Mouse (Mus musculus): ENCODE data around the gene Hecw1. TPM values are rescaled to one million over a fixed set of nuclear protein-coding genes. Genes with fewer than 3 reads are reported as not detected.
"Not testable (repeated sequence)": the region's sequence is repeated elsewhere in the genome, so short reads cannot be mapped to it uniquely, and the experiment has no call there.

The Hecw1 gene
- total RNA-seq, 1 experiment from 2014 or later = not detected

DNA sequence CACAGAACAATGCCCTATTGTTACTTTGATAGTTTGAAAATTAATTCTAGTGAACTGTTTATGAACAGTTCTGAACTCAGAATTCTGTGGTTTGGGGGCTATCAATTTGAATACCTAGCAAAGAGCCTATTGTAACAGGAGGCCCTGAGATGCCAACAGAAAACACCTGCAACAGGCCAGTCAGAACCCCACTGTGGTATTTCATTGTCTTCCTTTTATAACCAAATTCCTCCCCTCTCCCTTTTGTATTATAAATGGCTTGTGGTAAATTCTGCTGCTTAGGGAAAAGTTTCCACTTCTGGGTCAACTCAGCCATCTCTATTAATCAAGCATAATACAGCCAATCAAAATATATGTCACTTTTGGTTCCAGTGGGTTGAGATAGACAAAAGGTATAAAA lies 83.5 kb downstream of the Hecw1 start:
- no peak for ATAC-seq (replicated peaks in 1 of 2; ENCODE audit: insufficient read depth in 1 of 2, low FRiP score in 2 of 2, low TSS enrichment in 1 of 2, low read depth in 1 of 2, poor library complexity in 2 of 2, severe bottlenecking in 2 of 2)

DNA sequence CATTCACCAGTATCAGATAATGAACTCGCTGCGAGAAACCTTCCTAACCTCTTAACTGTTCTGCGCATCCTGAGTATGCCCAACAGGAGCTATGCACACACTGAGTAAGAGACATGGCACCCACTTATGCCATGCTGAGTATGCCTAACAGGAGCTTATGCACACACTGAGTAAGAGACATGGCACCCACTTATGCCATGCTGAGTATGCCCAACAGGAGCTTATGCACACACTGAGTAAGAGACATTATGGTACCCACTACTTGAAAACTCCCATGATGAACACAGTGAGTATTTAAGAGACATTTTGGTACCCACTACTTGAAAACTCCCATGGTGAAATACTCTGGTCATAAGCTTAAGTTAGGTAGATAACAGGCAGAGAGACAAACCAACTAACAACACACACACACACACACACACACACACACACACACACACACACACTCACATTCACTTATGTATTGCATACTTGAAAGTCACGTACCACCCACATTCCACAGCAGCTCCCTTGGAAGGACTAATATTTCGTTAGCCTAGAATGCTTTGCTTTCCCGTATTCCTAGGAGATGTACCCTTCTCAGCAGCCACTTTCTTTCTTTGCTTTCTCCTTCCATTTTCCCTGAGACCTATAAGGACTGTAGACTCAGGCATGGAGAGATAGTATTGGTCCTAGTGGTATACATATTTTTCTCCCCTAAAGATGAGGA lies 94.0 kb downstream of the Hecw1 start:
- no peak for ATAC-seq (replicated peaks in 1 of 2; ENCODE audit: insufficient read depth in 1 of 2, low FRiP score in 2 of 2, low TSS enrichment in 1 of 2, low read depth in 1 of 2, poor library complexity in 2 of 2, severe bottlenecking in 2 of 2)

DNA sequence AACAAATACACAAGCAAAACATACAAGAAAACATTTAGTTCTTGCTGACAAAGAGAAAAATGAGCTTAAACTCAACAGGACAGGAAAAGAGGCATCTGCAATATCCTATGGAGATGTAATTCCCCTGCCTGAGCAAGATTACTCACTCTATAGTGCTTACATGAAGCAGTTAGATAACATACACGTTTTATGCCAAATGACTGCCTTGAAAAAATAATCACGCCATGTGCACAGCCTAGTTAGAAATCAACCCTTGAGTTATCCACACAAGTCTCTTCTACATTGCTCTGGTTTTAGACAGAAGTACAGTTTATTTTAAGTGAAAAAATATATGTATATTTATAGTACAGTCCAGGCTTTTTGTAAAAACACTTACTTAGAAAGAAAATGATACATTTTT lies 98.2 kb downstream of the Hecw1 start:
- no peak for ATAC-seq (replicated peaks in 1 of 2; ENCODE audit: insufficient read depth in 1 of 2, low FRiP score in 2 of 2, low TSS enrichment in 1 of 2, low read depth in 1 of 2, poor library complexity in 2 of 2, severe bottlenecking in 2 of 2)

DNA sequence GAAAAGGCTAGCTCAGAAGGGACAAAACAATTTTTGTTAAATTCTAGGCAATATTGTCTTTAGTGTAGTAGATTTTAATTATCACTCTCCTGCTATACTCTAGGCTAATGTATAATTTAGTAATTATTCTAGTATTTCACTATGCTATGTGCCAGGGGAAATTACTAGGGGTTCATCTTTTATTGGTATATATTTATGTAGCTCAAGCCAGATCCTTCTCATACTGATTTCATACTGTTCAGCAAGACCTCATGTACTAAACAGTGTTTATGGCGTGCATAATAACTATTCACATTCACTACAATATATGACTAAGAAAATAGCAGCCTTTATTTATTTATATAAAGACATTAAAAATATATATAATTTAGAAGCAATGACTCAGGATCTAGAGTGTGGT lies 109.6 kb downstream of the Hecw1 start:
- ATAC-seq (replicated peaks in 1 of 2; ENCODE audit: insufficient read depth in 1 of 2, low FRiP score in 2 of 2, low TSS enrichment in 1 of 2, low read depth in 1 of 2, poor library complexity in 2 of 2, severe bottlenecking in 2 of 2) = no peak

- no peak for ATAC-seq (replicated peaks in 1 of 2; ENCODE audit: insufficient read depth in 1 of 2, low FRiP score in 2 of 2, low TSS enrichment in 1 of 2, low read depth in 1 of 2, poor library complexity in 2 of 2, severe bottlenecking in 2 of 2)
These were observed 148.6 kb downstream of the Hecw1 start for GRCm38 (mm10) chr13:14374470-14374869.

GRCm38 (mm10) chr13:14365546-14365945 lies 157.5 kb downstream of the Hecw1 start:
- ATAC-seq (replicated peaks in 1 of 2; ENCODE audit: insufficient read depth in 1 of 2, low FRiP score in 2 of 2, low TSS enrichment in 1 of 2, low read depth in 1 of 2, poor library complexity in 2 of 2, severe bottlenecking in 2 of 2) = no peak

DNA sequence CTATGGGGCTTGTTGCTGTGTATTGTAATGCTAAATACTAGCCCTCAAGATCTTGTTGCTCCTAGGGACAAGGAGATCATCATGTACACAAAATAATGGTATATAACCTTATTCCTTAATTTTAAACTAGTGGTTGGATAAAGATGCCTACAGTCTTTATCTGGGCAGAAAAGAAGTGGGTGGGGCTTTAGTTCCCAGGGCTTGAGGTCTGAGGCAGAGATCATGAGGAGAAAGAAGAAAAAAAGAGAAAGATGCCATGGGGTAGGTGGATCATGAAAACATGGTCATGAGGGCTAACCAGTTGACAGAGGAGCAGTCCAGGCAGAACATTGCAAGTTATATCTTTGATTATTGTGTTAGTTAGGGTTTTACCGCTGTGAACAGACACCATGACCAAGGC lies 195.8 kb downstream of the Hecw1 start:
- no peak for ATAC-seq (replicated peaks in 1 of 2; ENCODE audit: insufficient read depth in 1 of 2, low FRiP score in 2 of 2, low TSS enrichment in 1 of 2, low read depth in 1 of 2, poor library complexity in 2 of 2, severe bottlenecking in 2 of 2)

- ATAC-seq (replicated peaks in 1 of 2; ENCODE audit: insufficient read depth in 1 of 2, low FRiP score in 2 of 2, low TSS enrichment in 1 of 2, low read depth in 1 of 2, poor library complexity in 2 of 2, severe bottlenecking in 2 of 2) = no peak
These were observed 216.4 kb downstream of the Hecw1 start for GRCm38 (mm10) chr13:14306617-14307016.

DNA sequence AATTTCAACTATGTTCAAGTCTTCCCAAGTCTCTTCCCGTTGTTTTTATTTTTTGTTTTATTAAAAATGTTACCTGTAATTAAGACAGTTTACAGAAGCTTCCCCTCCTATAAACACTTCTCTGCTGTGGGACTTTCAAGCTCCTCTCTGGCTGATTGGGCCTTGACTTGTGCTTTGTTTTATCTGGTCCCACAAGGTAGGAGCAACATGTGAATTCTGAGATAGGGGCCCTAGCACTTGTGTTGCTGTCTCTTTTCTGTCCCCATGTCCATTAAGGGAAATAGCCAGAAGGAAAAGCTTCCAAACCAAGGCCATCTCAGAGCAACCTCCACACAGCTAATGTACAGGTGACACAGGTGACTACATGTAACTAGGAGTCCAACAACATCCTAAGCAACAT lies 218.9 kb downstream of the Hecw1 start:
- ATAC-seq (replicated peaks in 1 of 2; ENCODE audit: insufficient read depth in 1 of 2, low FRiP score in 2 of 2, low TSS enrichment in 1 of 2, low read depth in 1 of 2, poor library complexity in 2 of 2, severe bottlenecking in 2 of 2) = no peak

GRCm38 (mm10) chr13:14302921-14303320 lies 220.1 kb downstream of the Hecw1 start:
- no peak for ATAC-seq (replicated peaks in 1 of 2; ENCODE audit: insufficient read depth in 1 of 2, low FRiP score in 2 of 2, low TSS enrichment in 1 of 2, low read depth in 1 of 2, poor library complexity in 2 of 2, severe bottlenecking in 2 of 2)

DNA sequence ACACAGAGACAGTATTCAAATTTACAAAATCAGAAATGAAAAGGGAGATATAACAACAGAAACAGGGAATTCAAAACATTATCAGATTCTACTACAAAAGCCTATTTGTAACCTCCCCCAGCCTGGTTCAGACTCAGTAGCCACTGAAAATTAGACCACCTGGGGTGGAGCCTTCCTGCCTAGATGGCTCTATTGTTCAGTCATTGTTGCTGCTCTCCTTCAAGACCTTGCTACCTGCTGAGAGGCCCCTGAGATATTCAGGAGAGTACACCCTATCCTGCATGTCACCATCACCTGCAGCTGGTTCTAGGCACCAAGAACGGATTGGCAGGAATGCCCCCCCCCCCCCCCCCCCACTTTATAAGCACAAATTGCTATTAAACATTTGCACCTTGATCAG lies 233.0 kb downstream of the Hecw1 start:
- no peak for ATAC-seq (replicated peaks in 1 of 2; ENCODE audit: insufficient read depth in 1 of 2, low FRiP score in 2 of 2, low TSS enrichment in 1 of 2, low read depth in 1 of 2, poor library complexity in 2 of 2, severe bottlenecking in 2 of 2)

- no peak for ATAC-seq (replicated peaks in 1 of 2; ENCODE audit: insufficient read depth in 1 of 2, low FRiP score in 2 of 2, low TSS enrichment in 1 of 2, low read depth in 1 of 2, poor library complexity in 2 of 2, severe bottlenecking in 2 of 2)
These were observed 251.6 kb downstream of the Hecw1 start for GRCm38 (mm10) chr13:14271476-14271875.

DNA sequence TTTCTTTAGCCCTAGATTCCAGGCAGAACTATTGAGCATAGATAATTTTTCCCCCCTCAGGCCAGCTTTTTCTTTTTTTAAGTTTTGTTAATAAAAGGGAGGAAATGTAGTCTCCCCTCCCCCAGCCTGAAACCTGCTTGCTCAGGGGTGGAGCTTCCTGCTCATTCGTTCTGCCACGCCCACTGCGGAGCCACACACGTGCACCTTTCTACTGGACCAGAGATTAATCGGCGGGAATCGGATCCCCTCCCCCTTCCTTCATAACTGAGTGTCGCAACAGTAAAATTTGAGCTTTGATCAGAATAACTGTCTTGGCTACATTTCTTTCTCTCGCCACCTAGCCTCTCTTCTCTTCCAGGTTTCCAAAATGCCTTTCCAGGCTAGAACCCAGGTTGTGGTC lies 262.1 kb downstream of the Hecw1 start:
- ATAC-seq (replicated peaks in 1 of 2; ENCODE audit: insufficient read depth in 1 of 2, low FRiP score in 2 of 2, low TSS enrichment in 1 of 2, low read depth in 1 of 2, poor library complexity in 2 of 2, severe bottlenecking in 2 of 2) = not testable (repeated sequence)

GRCm38 (mm10) chr13:14245946-14246345 lies 277.1 kb downstream of the Hecw1 start:
- ATAC-seq (replicated peaks in 1 of 2; ENCODE audit: insufficient read depth in 1 of 2, low FRiP score in 2 of 2, low TSS enrichment in 1 of 2, low read depth in 1 of 2, poor library complexity in 2 of 2, severe bottlenecking in 2 of 2) = no peak

- ATAC-seq (replicated peaks in 1 of 2; ENCODE audit: insufficient read depth in 1 of 2, low FRiP score in 2 of 2, low TSS enrichment in 1 of 2, low read depth in 1 of 2, poor library complexity in 2 of 2, severe bottlenecking in 2 of 2) = no peak
These were observed 343.4 kb downstream of the Hecw1 start for GRCm38 (mm10) chr13:14179669-14180068.

DNA sequence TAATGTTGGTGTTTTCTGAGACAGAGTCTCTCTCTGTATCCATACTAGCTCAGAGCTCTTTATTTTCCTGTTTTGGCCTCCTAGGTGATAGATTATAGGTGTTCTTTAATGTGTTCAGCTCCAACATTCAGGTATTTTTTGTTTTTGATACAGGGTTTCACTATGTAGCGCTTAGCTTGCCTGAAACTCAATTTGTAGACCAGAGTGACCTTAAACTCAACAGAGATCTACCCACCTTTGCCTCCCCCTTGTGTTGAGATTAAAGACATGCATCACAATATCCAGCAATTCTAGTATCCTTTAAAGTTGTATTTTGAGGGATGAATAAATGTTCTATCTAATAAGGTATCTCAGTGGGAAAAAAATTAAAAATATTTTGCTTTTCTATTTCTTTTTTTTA lies 345.0 kb downstream of the Hecw1 start:
- ATAC-seq (replicated peaks in 1 of 2; ENCODE audit: insufficient read depth in 1 of 2, low FRiP score in 2 of 2, low TSS enrichment in 1 of 2, low read depth in 1 of 2, poor library complexity in 2 of 2, severe bottlenecking in 2 of 2) = peak; percentile 53 to 60; a peak in 2 of 4 replicates
